Mouse (Mus musculus) G1E (cell line): Measurements from ENCODE around the gene 1110059E24Rik. TPM values are rescaled to one million over a fixed set of nuclear protein-coding genes. Genes with fewer than 3 reads are reported as not detected.

Experiments used
- ATAC-seq: 2 replicates; pipeline ENCODE4 v1.8.0; 2016; ENCODE audit warnings: mild to moderate bottlenecking; ENCODE audit not compliant: insufficient number of reproducible peaks, poor library complexity, low FRiP score, severe bottlenecking; ENCODE audit errors: extremely low read depth
- DNase-seq: peaks from one replicate; pipeline ENCODE4 v3.0.0; 2012; ENCODE audit warnings: low spot score
- H3K27me3 ChIP-seq: 2 replicates; pipeline ENCODE4 v1.6.1; 2012; ENCODE audit warnings: mild to moderate bottlenecking, low read length, inconsistent platforms; ENCODE audit not compliant: insufficient read depth
- H3K36me3 ChIP-seq: replicated peaks from 2 replicates; pipeline ENCODE3; 2012; ENCODE audit warnings: mild to moderate bottlenecking, inconsistent platforms
- H3K4me1 ChIP-seq: 2 replicates; pipeline ENCODE4 v1.6.1; 2012; ENCODE audit warnings: low read depth, low read length, inconsistent platforms, mixed read lengths; ENCODE audit not compliant: insufficient read depth
- H3K4me3 ChIP-seq: 2 replicates; pipeline ENCODE4 v1.5.1; 2012; ENCODE audit warnings: low read depth, mild to moderate bottlenecking, inconsistent platforms, low read length, moderate library complexity, mixed read lengths
- H3K9me3 ChIP-seq: replicated peaks from 2 replicates; pipeline ENCODE4 v1.6.1; 2012; ENCODE audit warnings: inconsistent platforms
- CTCF ChIP-seq: IDR thresholded peaks from 2 replicates; pipeline ENCODE4 v1.5.1; 2012; ENCODE audit warnings: low read depth, low read length, inconsistent platforms, mixed read lengths
- GATA1 ChIP-seq: IDR thresholded peaks from 2 replicates; pipeline ENCODE4 v1.6.1; 2012; ENCODE audit warnings: borderline replicate concordance, low read length, inconsistent platforms, mixed read lengths
- GATA2 ChIP-seq: IDR thresholded peaks from 2 replicates; pipeline ENCODE4 v1.6.1; 2012; ENCODE audit warnings: low read depth, low read length, inconsistent platforms, borderline replicate concordance
- POLR2AphosphoS5 ChIP-seq: IDR thresholded peaks from 2 replicates; pipeline ENCODE4 v1.6.1; 2012; ENCODE audit warnings: low read depth, low read length, inconsistent platforms; ENCODE audit not compliant: insufficient replicate concordance
- TAL1 ChIP-seq: conservative IDR thresholded peaks from 2 replicates; pipeline ENCODE4 v1.6.1; 2012; ENCODE audit warnings: low read depth, low read length, inconsistent platforms, mixed read lengths
- polyA plus RNA-seq: library from polyadenylated mRNA; stranded (reverse); fragments of >175 nt; gene quantifications from 2 replicates; pipeline ENCODE4 v1.2.3, GENCODE M21; 2012
- total RNA-seq, 2 experiments: library from RNA; stranded (forward) in 1 of 2; stranded (reverse) in 1 of 2; fragments of 200-1000 nt in 1 of 2; fragments of >200 nt in 1 of 2; fragmentation: Nextera tagmentation in 1 of 2; gene quantifications; 2 replicates each; pipeline ENCODE4 v1.2.3; 2014 to 2017

The 1110059E24Rik gene
- total and polyA plus RNA-seq, 3 experiments = 0.94 to 41.1 (median 23.9) TPM

DNA sequence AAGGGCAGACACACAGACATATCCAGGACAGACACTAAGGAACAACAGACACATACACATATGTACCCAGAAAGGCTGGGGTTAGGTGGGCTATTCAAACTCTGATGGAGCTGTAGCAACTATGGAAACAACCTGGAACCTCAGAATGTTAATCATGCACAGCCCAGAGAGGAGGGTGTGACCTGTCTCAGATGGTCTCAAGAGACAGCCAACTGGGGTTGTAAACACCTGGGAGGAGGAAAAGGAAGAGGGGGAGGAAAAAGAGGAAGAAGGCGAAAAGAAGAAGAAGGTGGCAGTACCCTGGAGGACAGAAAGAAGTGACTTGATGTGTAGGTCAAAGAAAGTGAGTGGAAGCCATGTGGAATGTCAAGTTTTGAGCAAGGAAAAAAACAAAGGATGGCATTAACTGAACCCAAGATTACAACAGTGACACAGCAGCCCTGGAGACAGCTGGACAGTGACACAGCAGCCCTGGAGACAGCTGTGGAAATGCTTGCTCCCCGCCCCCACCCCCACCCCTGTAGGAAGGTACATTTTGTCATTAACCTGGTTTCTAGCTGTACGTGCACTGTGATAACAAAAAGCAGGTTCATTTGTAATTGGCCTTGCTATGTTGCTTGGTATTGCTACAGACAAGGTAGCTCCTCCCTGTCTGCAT is 84.1 kb downstream of the 1110059E24Rik start:
- peaks cover 30% of the 10 kb centered on the region for H3K4me1 ChIP-seq
- no peak for ATAC-seq
- TF ChIP-seq GATA1 = no peak
- no peak for TF ChIP-seq POLR2AphosphoS5
- TF ChIP-seq TAL1 = no peak
- TF ChIP-seq GATA2 = no peak
- H3K9me3 ChIP-seq = no peaks in the 10 kb centered on the region
- DNase-seq = no peak
- no peaks in the 10 kb centered on the region for H3K36me3 ChIP-seq
- no peaks in the 10 kb centered on the region for H3K27me3 ChIP-seq
- no peak overlapping the region for H3K4me3 ChIP-seq

DNA sequence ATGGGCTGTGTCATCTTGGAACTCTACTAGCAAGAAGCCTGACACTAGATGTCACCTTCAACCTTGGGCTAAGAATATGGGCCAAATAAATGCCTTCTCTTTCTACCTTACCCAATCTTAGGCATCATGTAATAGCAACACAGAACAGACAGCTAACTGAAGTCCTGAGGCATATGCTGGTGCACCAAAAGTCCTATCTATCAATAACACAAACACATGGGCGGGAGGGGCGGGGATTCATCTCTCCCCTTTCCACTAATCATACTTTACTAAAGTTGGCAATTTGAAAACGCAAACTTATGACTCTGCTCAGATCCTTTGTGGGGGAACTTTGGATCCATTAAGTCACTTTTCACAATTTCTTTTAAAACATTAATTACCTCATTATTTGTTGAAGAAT is 84.8 kb downstream of the 1110059E24Rik start:
- H3K27me3 ChIP-seq = no peaks in the 10 kb centered on the region
- H3K4me3 ChIP-seq = no peak overlapping the region
- H3K9me3 ChIP-seq = no peaks in the 10 kb centered on the region
- DNase-seq (no peak), ATAC-seq (no peak)
- peaks cover 33% of the 10 kb centered on the region for H3K4me1 ChIP-seq
- TF ChIP-seq GATA2 (no peak), GATA1 (no peak), CTCF (no peak), TAL1 (no peak), POLR2AphosphoS5 (no peak)
- no peaks in the 10 kb centered on the region for H3K36me3 ChIP-seq

DNA sequence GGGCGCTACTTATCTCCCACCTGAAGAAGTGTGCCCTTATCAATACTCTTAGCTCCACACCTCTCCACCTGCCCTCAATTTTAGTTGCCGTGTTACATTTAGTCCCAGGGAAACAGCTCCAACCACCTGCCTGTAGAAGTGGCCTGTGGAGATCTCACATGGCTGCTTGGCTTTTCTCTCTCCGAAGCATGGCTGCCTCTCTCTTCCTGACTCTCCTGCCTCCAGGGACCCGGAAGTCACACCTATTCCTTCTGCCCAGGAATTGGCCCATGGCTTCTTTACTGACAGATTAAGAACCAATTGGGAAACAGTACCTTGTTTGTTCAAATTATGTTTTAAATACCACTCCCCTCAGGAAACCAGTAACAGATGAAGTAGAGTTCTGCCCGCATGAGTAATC is 86.3 kb downstream of the 1110059E24Rik start:
- ATAC-seq (no peak), DNase-seq (no peak)
- H3K27me3 ChIP-seq = peaks cover 2% of the 10 kb centered on the region; the same call in 1 of the 2 replicates
- peaks cover 45% of the 10 kb centered on the region for H3K4me1 ChIP-seq
- no peak overlapping the region for H3K4me3 ChIP-seq
- no peaks in the 10 kb centered on the region for H3K9me3 ChIP-seq
- TF ChIP-seq TAL1 = no peak
- no peak for TF ChIP-seq CTCF
- TF ChIP-seq GATA1 = no peak
- no peak for TF ChIP-seq POLR2AphosphoS5
- TF ChIP-seq GATA2 = no peak
- H3K36me3 ChIP-seq = no peaks in the 10 kb centered on the region

DNA sequence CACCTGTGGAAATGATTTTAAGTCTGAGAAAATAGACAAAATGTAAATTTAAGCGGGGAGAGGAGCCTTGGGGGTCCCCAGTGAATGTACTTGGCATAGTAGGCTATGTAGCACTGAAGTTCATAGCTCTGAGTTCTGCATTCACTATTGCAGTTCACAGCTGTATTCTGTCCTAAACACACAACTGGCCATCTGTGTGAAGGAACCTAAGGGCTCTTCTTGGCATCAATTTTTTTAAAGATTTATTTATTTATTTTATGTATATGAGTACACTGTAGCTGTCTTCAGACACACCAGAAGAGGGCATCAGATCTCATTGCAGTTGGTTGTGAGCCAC is 88.3 kb downstream of the 1110059E24Rik start:
- Histone ChIP-seq H3K36me3 (no peaks in the 10 kb centered on the region), H3K4me1 (peaks cover 47% of the 10 kb centered on the region), H3K27me3 (peaks cover 2% of the 10 kb centered on the region; the same call in 1 of the 2 replicates), H3K4me3 (no peak overlapping the region), H3K9me3 (no peaks in the 10 kb centered on the region)
- no peak for DNase-seq
- no peak for ATAC-seq
- TF ChIP-seq CTCF (no peak), GATA2 (no peak), TAL1 (no peak), GATA1 (no peak), POLR2AphosphoS5 (no peak)

DNA sequence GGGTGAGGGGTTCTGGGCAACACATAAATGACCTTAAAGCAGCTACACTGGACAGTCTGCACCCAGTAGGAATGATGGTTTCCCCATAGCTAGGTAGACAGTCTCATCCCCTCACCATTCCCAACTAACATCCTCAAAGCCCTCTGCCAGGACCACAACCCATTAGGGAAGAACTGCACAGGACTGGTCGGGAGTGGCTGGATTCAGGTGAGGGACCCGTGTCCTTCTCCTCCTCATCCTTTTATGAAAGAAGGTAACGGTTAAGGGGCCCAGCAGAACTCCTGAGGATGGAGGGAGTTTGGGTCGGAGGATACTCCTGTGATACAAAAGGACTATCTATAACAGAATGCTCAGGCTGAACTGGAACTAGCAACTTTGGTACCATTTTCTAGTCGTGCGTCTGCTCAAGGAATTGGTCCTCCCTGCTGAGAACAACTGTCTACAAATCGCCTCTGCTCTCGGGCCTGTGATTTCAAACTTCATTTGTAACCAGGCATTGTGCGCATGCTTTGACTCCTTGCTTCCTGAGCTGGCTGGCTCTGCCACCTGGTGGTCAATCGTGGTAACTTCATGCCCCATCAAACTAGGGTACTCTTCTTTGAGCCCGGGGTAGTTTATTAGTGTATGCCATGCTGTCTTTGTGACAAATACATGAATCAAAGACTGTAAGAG is 88.9 kb downstream of the 1110059E24Rik start:
- ATAC-seq = no peak
- Histone ChIP-seq H3K9me3 (no peaks in the 10 kb centered on the region), H3K27me3 (peaks cover 2% of the 10 kb centered on the region; the same call in 1 of the 2 replicates), H3K4me1 (peaks cover 45% of the 10 kb centered on the region), H3K36me3 (no peaks in the 10 kb centered on the region), H3K4me3 (no peak overlapping the region)
- DNase-seq = peak; percentile 39
- TF ChIP-seq GATA2 = no peak
- peak; percentile 92 for TF ChIP-seq CTCF
- no peak for TF ChIP-seq GATA1

DNA sequence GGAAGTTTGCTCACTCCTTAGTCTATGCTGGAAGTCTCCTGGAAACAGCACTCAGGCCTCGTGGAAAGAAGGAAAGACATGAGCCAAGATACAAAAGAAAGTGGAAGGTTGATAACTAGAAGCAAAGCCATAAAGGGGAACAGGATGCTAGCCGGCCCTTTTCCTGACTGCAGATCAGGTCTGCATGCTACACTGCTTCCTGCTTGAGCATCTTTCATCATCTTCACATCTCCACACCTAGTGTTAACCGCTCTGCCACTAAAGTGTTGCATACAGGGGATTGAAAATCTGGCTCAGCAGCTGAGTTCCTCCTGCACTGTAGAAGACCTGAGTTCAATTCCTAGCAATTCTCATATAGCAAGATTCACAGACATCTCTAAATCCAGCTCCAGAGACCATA is 89.8 kb downstream of the 1110059E24Rik start:
- peaks cover 38% of the 10 kb centered on the region for H3K4me1 ChIP-seq

More for the DNA sequence above, 89.8 kb downstream of the 1110059E24Rik start:
- no peak for ATAC-seq
- no peak overlapping the region for H3K4me3 ChIP-seq
- no peak for DNase-seq
- H3K36me3 ChIP-seq = no peaks in the 10 kb centered on the region
- H3K9me3 ChIP-seq = no peaks in the 10 kb centered on the region
- H3K27me3 ChIP-seq = peaks cover 2% of the 10 kb centered on the region; the same call in 1 of the 2 replicates
- TF ChIP-seq GATA1 (no peak), TAL1 (no peak), POLR2AphosphoS5 (no peak), CTCF (no peak), GATA2 (no peak)
